Mouse (Mus musculus) stomach, adult 2 months (tissue): ENCODE results near the gene Inmt. TPM values are rescaled to one million over a fixed set of nuclear protein-coding genes. Genes with fewer than 3 reads are reported as not detected.

ENCODE experiments used
- polyA plus RNA-seq: library from polyadenylated mRNA; depleted of rRNA; stranded (reverse); fragments of >200 nt; gene quantifications from 2 replicates; pipeline ENCODE4 v1.2.3, GENCODE M21; 2012; rRNA removed

Inmt gene
- polyA plus RNA-seq, result 0.61 and 0.92 TPM in 2 replicates

DNA sequence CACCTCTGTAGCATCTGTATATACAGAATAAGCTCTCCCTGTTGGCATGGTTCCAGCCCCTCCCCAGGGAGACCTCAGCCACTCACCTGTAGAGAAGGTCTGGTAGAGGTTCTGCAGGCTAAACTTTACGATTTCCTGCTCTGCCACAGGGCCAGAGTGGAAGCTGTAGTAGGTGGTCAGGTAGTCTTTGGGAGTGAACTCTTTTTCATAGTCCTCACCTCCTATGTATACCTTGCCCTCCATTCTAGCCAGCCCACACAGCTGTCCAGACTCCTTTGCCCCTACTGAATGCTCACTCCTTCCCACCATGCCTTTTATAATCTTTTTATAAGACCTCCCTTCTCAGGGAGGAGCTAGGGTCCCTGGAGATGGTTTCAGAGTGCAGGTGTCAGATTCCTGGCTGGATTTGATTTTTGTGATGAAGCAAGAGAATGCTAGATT lies at the start of gene Inmt:
Gene Inmt, minus strand, starts transcription at position 303 of the 441 bp plus-strand sequence.

DNA sequence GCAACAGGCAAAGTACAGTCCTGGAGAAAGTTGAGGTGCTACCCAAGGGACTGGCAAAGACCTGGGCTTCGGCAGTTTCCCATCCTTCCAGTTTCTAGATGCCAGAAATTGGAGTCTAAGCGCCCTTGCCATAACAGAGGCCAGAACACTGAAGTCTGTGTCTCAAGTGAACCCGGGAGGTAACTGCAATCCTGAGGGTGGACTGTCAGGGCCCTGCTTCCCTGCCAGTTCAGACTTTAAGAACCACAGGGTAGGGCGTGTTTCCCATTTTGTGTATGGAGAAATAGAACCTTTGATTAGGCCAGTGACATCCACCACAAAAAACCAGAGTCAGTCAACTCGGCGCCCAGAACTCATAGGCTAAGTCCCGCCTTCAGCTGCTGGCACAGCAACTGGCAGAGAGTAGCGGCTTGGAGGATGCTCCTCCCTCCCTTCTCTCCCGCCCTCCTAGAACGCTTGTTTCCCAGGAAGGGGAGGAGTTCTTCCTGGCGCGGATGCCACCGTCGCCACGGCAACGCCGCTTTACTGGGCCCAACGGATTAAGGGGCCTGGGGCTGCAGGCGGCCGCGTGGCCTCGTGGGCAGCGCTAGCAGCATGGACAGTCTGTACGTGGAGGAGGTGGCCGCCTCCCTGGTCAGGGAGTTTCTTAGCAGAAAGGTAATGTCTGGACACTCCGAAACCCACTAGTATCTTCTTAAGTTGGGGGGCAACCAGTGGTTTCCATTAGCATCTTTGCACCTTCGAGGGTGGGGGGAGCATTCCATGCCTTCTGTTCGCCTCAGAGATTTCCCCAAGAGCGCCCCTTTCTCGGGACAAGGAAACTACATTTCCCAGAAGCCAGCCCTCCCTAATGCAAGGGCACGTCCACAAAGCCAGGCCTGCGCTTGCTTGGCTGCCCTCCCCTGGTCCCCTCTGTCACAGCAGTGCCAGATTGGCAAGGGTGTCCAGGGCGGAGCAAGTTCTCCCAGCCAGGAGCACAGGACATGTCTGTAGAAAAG lies 28.4 kb upstream of the Inmt start, which contains the start of gene Mindy4:
Gene Mindy4, plus strand, starts transcription at position 471 of the 998 bp plus-strand sequence.

DNA sequence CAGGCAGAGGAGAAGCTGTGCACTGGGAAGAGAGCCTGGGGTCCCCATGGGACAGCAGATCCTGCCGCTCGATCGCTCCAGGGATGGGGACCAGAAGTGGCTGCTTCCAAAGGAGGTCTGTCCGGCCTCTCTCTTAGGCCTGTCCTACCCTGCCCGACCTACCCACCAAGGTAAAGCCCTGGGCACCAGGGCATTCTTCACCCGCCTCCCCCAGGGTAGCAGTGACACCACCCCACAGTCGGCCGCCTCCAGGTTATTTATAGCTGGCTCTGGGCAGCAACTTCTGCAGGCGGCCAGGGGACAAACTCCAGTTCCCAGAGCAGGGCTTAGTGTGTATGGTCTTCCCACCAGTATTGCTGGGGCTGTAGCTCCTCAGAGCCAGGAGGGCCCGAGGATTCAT lies 42.0 kb downstream of the Inmt start, which contains the start of gene Crhr2:
Gene Crhr2, minus strand, starts transcription at position 223 of the 400 bp plus-strand sequence.

Other genes with a start within 250 kb of the Inmt start
- 11.1 and 13.7 TPM in 2 replicates for gene Nod1, start 202.4 kb downstream of the Inmt start, polyA plus RNA-seq
- 0.60 and 2.3 TPM in 2 replicates for gene Ggct, start 182.1 kb downstream of the Inmt start, polyA plus RNA-seq
- 16.8 and 29.5 TPM in 2 replicates for gene Gars, start 137.0 kb downstream of the Inmt start, polyA plus RNA-seq
- gene Crhr2, start 42.0 kb downstream of the Inmt start, polyA plus RNA-seq, result 1.3 and 2.3 TPM in 2 replicates
- 1.4 and 2.6 TPM in 2 replicates for gene Mindy4, start 28.3 kb upstream of the Inmt start, polyA plus RNA-seq
- gene Aqp1, start 161.4 kb upstream of the Inmt start, polyA plus RNA-seq, result 43.8 and 44.5 TPM in 2 replicates
- gene Ghrhr, start 201.3 kb upstream of the Inmt start, polyA plus RNA-seq, result not detected in 2 replicates